In the genomic region with DNA sequence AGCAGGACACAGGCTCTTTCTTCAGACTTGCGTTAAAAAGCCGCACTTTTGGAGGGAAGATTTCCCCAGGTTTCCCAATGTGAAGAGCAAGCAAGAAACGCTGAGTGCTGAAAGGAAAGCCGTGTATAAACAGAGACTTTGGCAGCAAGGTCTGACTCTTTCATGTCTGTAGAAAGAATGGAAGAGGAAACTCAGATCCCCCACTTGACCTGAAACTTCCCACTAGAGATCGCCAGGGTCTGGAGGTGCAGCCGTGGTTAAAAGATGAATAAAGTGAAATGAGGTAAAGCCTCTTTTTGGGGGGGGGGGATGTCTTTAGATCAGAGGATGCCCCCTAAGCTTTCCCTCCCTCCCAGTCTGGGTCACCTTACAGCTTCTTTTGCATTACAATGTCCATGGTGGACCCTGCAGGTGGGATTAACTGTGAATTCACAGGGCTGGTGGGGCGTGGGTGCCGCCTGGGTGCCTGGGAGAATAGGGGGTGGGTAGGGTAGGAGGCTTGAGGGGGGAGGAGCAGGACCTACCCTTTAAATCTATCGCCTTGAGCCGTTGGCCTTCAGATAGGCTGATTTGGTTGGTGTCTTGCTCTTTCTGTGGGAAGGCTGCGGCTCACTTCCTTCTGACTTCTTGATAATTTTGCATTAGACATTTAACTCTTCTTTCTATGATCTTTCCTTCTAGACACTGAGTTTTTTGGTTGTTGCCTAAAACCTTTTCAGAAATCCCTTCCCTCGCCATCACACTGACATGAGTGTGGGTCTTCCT, we compare ENCODE assay signal across 17 mouse cellular contexts. TPM values are rescaled to one million over a fixed set of nuclear protein-coding genes. Genes with fewer than 3 reads are reported as not detected.
"Had no signal": no experiment of that assay in that cellular context is flagged by ENCODE, and none has a peak within 500 bp of the region (broad histone marks: within the 10 kb centered on the region; RNA-seq: fewer than 3 reads in every experiment).

A gene (plus strand): TSS at position 454 of the 765 bp plus-strand sequence.

- H3K27ac ChIP-seq: left cerebral cortex, adult 2 months; limb, embryonic 10.5 days; liver, embryonic 12.5 days; macrophage; midbrain, embryonic 12.5 days; stomach, embryonic 15.5 days had no signal

- DNase-seq: kidney, adult 11 months; kidney, postnatal 14 days; lung, postnatal 10 days; thymus, adult 2 months; thymus, postnatal 25 days had no signal

- H3K4me2 ChIP-seq: liver, embryonic 12.5 days; midbrain, embryonic 12.5 days; stomach, embryonic 15.5 days had no signal

- H3K9me3 ChIP-seq: limb, embryonic 10.5 days; liver, embryonic 12.5 days; midbrain, embryonic 12.5 days; stomach, embryonic 15.5 days had no signal

- ATAC-seq: liver, embryonic 12.5 days had no signal

- H3K27me3 ChIP-seq: stomach, embryonic 15.5 days had no signal

- H3K4me1 ChIP-seq: liver, embryonic 12.5 days had no signal

- H3K9ac ChIP-seq: liver, embryonic 12.5 days; midbrain, embryonic 12.5 days; stomach, embryonic 15.5 days had no signal

- H3K36me3 ChIP-seq: limb, embryonic 10.5 days; liver, embryonic 12.5 days; midbrain, embryonic 12.5 days; stomach, embryonic 15.5 days had no signal

- H3K4me3 ChIP-seq: left cerebral cortex, adult 2 months; limb, embryonic 10.5 days; liver, embryonic 12.5 days; midbrain, embryonic 12.5 days; stomach, embryonic 15.5 days had no signal

RNA-seq across cellular contexts. Expression of the gene that starts here (rescaled TPM):
- total RNA-seq: layer of hippocampus, postnatal 25 days; left cerebral cortex, adult 2 months; left cerebral cortex, postnatal 14 days had no signal
- polyA plus RNA-seq: kidney, embryonic 14.5 days; large intestine, adult 2 months; liver, embryonic 12.5 days; liver, embryonic 16.5 days; macrophage; spleen, adult 2 months had no signal
